Mouse (Mus musculus) liver, postnatal 0 days (tissue): ENCODE measurements around the gene Fa2h. TPM values are rescaled to one million over a fixed set of nuclear protein-coding genes. Genes with fewer than 3 reads are reported as not detected.
A peak's percentile ranks its signal among the peaks of the same experiment; 100 is the strongest.
"Not testable (repeated sequence)": the region's sequence is repeated elsewhere in the genome, so short reads cannot be mapped to it uniquely, and the experiment has no call there.

ENCODE experiments used
- ATAC-seq: fragments of 200-750 bp; cut with Nextera tagmentation; 2 replicates; pipeline ENCODE4 v1.8.0; 2017; ENCODE audit warnings: mild to moderate bottlenecking, moderate library complexity
- DNase-seq: peaks from one replicate; pipeline ENCODE4 v3.0.0-alpha.2; 2016
- H3K27ac ChIP-seq: fragments of 300-500 bp; sonication (generic); 2 replicates; pipeline ENCODE4 v1.5.1; 2014; ENCODE audit warnings: antibody characterized with exemption, moderate library complexity, mild to moderate bottlenecking, low read depth
- H3K27me3 ChIP-seq: fragments of 300-500 bp; sonication (generic); 2 replicates; pipeline ENCODE4 v1.6.1; 2014; ENCODE audit warnings: low read length, control low read depth, mixed read lengths; ENCODE audit not compliant: insufficient read depth
- H3K36me3 ChIP-seq: fragments of 300-500 bp; sonication (generic); replicated peaks from 2 replicates; pipeline ENCODE4 v1.6.1; 2014; ENCODE audit warnings: mild to moderate bottlenecking, control low read depth, low read length, moderate library complexity, mixed read lengths; ENCODE audit not compliant: insufficient read depth
- H3K4me1 ChIP-seq: fragments of 300-500 bp; sonication (generic); 2 replicates; pipeline ENCODE4 v1.6.1; 2014; ENCODE audit warnings: antibody characterized with exemption, mild to moderate bottlenecking, control low read depth; ENCODE audit not compliant: insufficient read depth
- H3K4me2 ChIP-seq: fragments of 300-500 bp; sonication (generic); 2 replicates; pipeline ENCODE4 v1.6.1; 2014; ENCODE audit warnings: low read depth, mild to moderate bottlenecking, low read length, moderate library complexity, mixed read lengths
- H3K4me3 ChIP-seq: fragments of 300-500 bp; sonication (generic); 2 replicates; pipeline ENCODE4 v1.5.1; 2014; ENCODE audit warnings: low read depth, low read length
- H3K9ac ChIP-seq: fragments of 300-500 bp; sonication (generic); replicated peaks from 2 replicates; pipeline ENCODE4 v1.6.1; 2014; ENCODE audit warnings: mild to moderate bottlenecking, moderate library complexity
- H3K9me3 ChIP-seq: fragments of 300-500 bp; sonication (generic); 2 replicates; pipeline ENCODE4 v1.6.1; 2016; ENCODE audit warnings: mild to moderate bottlenecking, control low read depth, low read length, mixed read lengths
- CTCF ChIP-seq: sonication (generic); IDR thresholded peaks from 2 replicates; pipeline ENCODE4 v1.5.1; 2016; ENCODE audit warnings: antibody characterized with exemption, low read depth
- EP300 ChIP-seq: IDR thresholded peaks from 2 replicates; pipeline ENCODE4 v1.6.1; 2016; ENCODE audit warnings: antibody characterized with exemption, low read depth, mild to moderate bottlenecking
- WGBS: fragments of 180-500 bp; shearing (Covaris S2); extraction: QIAGEN DNeasy Blood & Tissue Kit; methylation state at CpG from one replicate; pipeline ENCODE4 v1.1.7; 2014; ENCODE audit not compliant: insufficient replicate concordance; 5-methylcytosine and 5-hydroxymethylcytosine counted together
- polyA plus RNA-seq: library from polyadenylated mRNA; unstranded; fragments of >200 nt; fragmentation: Nextera tagmentation; extraction: Ambion mirVana; gene quantifications from 2 replicates; pipeline ENCODE4 v1.2.1, GENCODE M21; 2015

Gene Fa2h
- polyA plus RNA-seq, 1 experiment from 2014 or later, result 0.25 TPM

- Histone ChIP-seq H3K4me2 (no peak overlapping the region), H3K9me3 (no peaks in the 10 kb centered on the region), H3K4me3 (no peak overlapping the region), H3K36me3 (no peaks in the 10 kb centered on the region), H3K27me3 (no peaks in the 10 kb centered on the region), H3K9ac (no peak overlapping the region), H3K4me1 (no peaks in the 10 kb centered on the region), H3K27ac (no peak overlapping the region; the same call in 1 of the 2 replicates)
- no peak for TF ChIP-seq EP300
- no peak for TF ChIP-seq CTCF
- WGBS, result 44% methylated on average over 5 of the region's 5 CpGs
- ATAC-seq, result no peak
- DNase-seq, result no peak
These were observed 88.4 kb downstream of the Fa2h start for GRCm38 (mm10) chr8:111305031-111305730.

GRCm38 (mm10) chr8:111304359-111304758 is 89.3 kb downstream of the Fa2h start:
- Histone ChIP-seq H3K4me2 (no peak overlapping the region), H3K27ac (no peak overlapping the region), H3K36me3 (no peaks in the 10 kb centered on the region), H3K27me3 (no peaks in the 10 kb centered on the region), H3K9me3 (no peaks in the 10 kb centered on the region), H3K4me3 (no peak overlapping the region), H3K9ac (no peak overlapping the region), H3K4me1 (no peaks in the 10 kb centered on the region)
- 83% methylated on average over 3 of the region's 3 CpGs for WGBS
- no peak for ATAC-seq
- no peak for DNase-seq
- TF ChIP-seq EP300, result no peak
- TF ChIP-seq CTCF, result no peak

- not testable (repeated sequence) for H3K4me2 ChIP-seq, H3K27me3 ChIP-seq, DNase-seq, H3K4me3 ChIP-seq, H3K9ac ChIP-seq, H3K4me1 ChIP-seq, ATAC-seq, H3K9me3 ChIP-seq, H3K36me3 ChIP-seq, H3K27ac ChIP-seq
- WGBS, result 74% methylated on average over 5 of the region's 5 CpGs
These were observed 90.4 kb downstream of the Fa2h start for GRCm38 (mm10) chr8:111303076-111303803.

GRCm38 (mm10) chr8:111300597-111301546 is 92.8 kb downstream of the Fa2h start:
- Histone ChIP-seq H3K36me3 (peaks cover 11% of the 10 kb centered on the region), H3K4me1 (peaks cover 5% of the 10 kb centered on the region), H3K9me3 (no peaks in the 10 kb centered on the region), H3K27me3 (no peaks in the 10 kb centered on the region), H3K4me2 (peak overlapping the region; percentile 71), H3K4me3 (peak overlapping the region; percentile 86), H3K27ac (peak overlapping the region; percentile 74), H3K9ac (no peak overlapping the region)
- TF ChIP-seq CTCF (peak; percentile 65), EP300 (0 out of 2 replicates have a peak, but pooled peaks have one; percentile 3)
- ATAC-seq (no peak), DNase-seq (peak; percentile 19)
- WGBS, result 59% methylated on average over 11 of the region's 11 CpGs

GRCm38 (mm10) chr8:111299821-111300568 is 93.6 kb downstream of the Fa2h start, which contains the start of gene Rfwd3:
TSS of gene Rfwd3 (minus strand) at chr8:111300222.
- WGBS, result under 1% methylated on average over 60 of the region's 67 CpGs
- peaks cover 17% of the 10 kb centered on the region for H3K36me3 ChIP-seq
- TF ChIP-seq EP300 (0 out of 2 replicates have a peak, but pooled peaks have one; percentile 16), CTCF (peak; percentile 45)

More at GRCm38 (mm10) chr8:111299821-111300568, 93.6 kb downstream of the Fa2h start, which contains the start of gene Rfwd3:
- Histone ChIP-seq H3K9ac (peak within 1 kb of the TSS; percentile 91), H3K4me3 (peak within 1 kb of the TSS; percentile 86), H3K27ac (peak within 1 kb of the TSS; percentile 88), H3K27me3 (no peaks in the 10 kb centered on the region), H3K9me3 (no peaks in the 10 kb centered on the region), H3K4me2 (peak within 1 kb of the TSS; percentile 71), H3K4me1 (peaks cover 10% of the 10 kb centered on the region)
- DNase-seq (peak; percentile 96), ATAC-seq (peak; percentile 100)
